In the genomic region with DNA sequence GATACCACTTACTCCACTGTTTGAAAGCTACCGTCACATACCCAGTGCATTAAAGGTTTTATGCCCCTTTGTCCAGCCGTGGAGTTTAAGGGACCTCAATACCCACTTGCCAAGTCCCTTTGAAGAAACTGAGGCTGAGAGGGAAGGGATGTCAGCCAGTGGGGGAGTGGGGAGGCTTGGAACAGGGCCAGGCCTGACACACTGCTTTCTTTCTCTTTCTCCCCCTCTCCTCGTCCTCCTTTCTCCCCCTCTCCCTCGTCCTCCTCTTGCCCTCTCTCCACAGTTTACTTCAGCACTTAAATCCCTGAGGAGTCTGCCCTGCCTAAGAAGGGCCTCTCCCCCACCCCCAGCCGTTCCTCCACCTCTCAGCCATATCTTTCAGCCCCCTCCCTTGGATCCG, we compare ENCODE assay signal across 8 mouse cellular contexts. TPM values are rescaled to one million over a fixed set of nuclear protein-coding genes. Genes with fewer than 3 reads are reported as not detected.
A peak's percentile ranks its signal among the peaks of the same experiment; 100 is the strongest.
DNase-seq lines count a peak whose midpoint lies in the region; ATAC-seq and TF ChIP-seq lines count a peak whose summit lies in the region.

No protein-coding gene starts in this region.

- H3K9me3 ChIP-seq in kidney, embryonic 14.5 days (ENCODE audit: control insufficient read depth, low read length): no peaks in the 10 kb centered on the region
- no peaks in the 10 kb centered on the region for H3K9me3 ChIP-seq in hindbrain, embryonic 14.5 days (ENCODE audit: control insufficient read depth, low read length)
- H3K9me3 ChIP-seq in midbrain, embryonic 16.5 days (replicated peaks; ENCODE audit: control insufficient read depth, low read length, poor library complexity, severe bottlenecking): no peaks in the 10 kb centered on the region

- no peak overlapping the region for H3K27ac ChIP-seq in kidney, embryonic 14.5 days (ENCODE audit: low read depth, low read length)
- no peak overlapping the region for H3K27ac ChIP-seq in embryonic fibroblast, embryonic 13.5 days (ENCODE audit: insufficient read depth, low read length)
- H3K27ac ChIP-seq in hindbrain, embryonic 14.5 days: no peak overlapping the region
- no peak overlapping the region for H3K27ac ChIP-seq in midbrain, embryonic 16.5 days (ENCODE audit: low read length)

- TF ChIP-seq POLR2A in embryonic fibroblast, embryonic 13.5 days (IDR thresholded peaks at IDR 0.05; ENCODE audit: low read depth, low read length): no peak

- no peaks in the 10 kb centered on the region for H3K27me3 ChIP-seq in kidney, embryonic 14.5 days (ENCODE audit: control insufficient read depth, insufficient read depth, low read length)
- H3K27me3 ChIP-seq in hindbrain, embryonic 14.5 days (ENCODE audit: control insufficient read depth, insufficient read depth, low read length): no peaks in the 10 kb centered on the region
- no peaks in the 10 kb centered on the region for H3K27me3 ChIP-seq in midbrain, embryonic 16.5 days (ENCODE audit: control insufficient read depth, insufficient read depth, low read depth, low read length)

- peaks cover 24% of the 10 kb centered on the region for H3K4me1 ChIP-seq in kidney, embryonic 14.5 days (ENCODE audit: control insufficient read depth, insufficient read depth, low read length)
- H3K4me1 ChIP-seq in embryonic fibroblast, embryonic 13.5 days (ENCODE audit: control insufficient read depth, insufficient read depth, low read length): peaks cover 2% of the 10 kb centered on the region; the same call in 1 of the 2 replicates
- H3K4me1 ChIP-seq in hindbrain, embryonic 14.5 days (replicated peaks; ENCODE audit: control insufficient read depth, insufficient read depth, low read length): peaks cover 23% of the 10 kb centered on the region
- H3K4me1 ChIP-seq in midbrain, embryonic 16.5 days (ENCODE audit: control insufficient read depth, insufficient read depth, low read length): peaks cover 32% of the 10 kb centered on the region

- peaks cover 33% of the 10 kb centered on the region for H3K36me3 ChIP-seq in kidney, embryonic 14.5 days (ENCODE audit: control insufficient read depth, insufficient read depth, low read length)
- H3K36me3 ChIP-seq in hindbrain, embryonic 14.5 days (replicated peaks; ENCODE audit: control insufficient read depth, insufficient read depth): peaks cover 28% of the 10 kb centered on the region
- peaks cover 8% of the 10 kb centered on the region; the same call in 1 of the 2 replicates for H3K36me3 ChIP-seq in midbrain, embryonic 16.5 days (ENCODE audit: control insufficient read depth, insufficient read depth, low read length)

- H3K9ac ChIP-seq in kidney, embryonic 14.5 days (ENCODE audit: low read depth, low read length): peak overlapping the region; percentile 99; the same call in 1 of the 2 replicates
- H3K9ac ChIP-seq in hindbrain, embryonic 14.5 days: peak overlapping the region; percentile 98; the same call in 1 of the 2 replicates
- no peak overlapping the region for H3K9ac ChIP-seq in midbrain, embryonic 16.5 days (ENCODE audit: low read depth, low read length)

- H3K4me2 ChIP-seq in kidney, embryonic 14.5 days (replicated peaks; ENCODE audit: low read depth, low read length): peak overlapping the region; percentile 95; the same call in 1 of the 2 replicates
- peak overlapping the region; percentile 98; the same call in 1 of the 2 replicates for H3K4me2 ChIP-seq in hindbrain, embryonic 14.5 days (replicated peaks)
- peak overlapping the region; percentile 85 for H3K4me2 ChIP-seq in midbrain, embryonic 16.5 days (ENCODE audit: low read length)

- H3K4me3 ChIP-seq in kidney, embryonic 14.5 days (ENCODE audit: low read length): no peak overlapping the region
- H3K4me3 ChIP-seq in embryonic fibroblast, embryonic 13.5 days (ENCODE audit: insufficient read depth, low read length): peak overlapping the region; percentile 98; the same call in 1 of the 2 replicates
- peak overlapping the region; percentile 77; the same call in 1 of the 2 replicates for H3K4me3 ChIP-seq in hindbrain, embryonic 14.5 days (replicated peaks; ENCODE audit: low read length)
- H3K4me3 ChIP-seq in midbrain, embryonic 16.5 days (ENCODE audit: low read depth, low read length): no peak overlapping the region

- TF ChIP-seq CTCF in embryonic fibroblast, embryonic 13.5 days (IDR thresholded peaks at IDR 0.05; ENCODE audit: borderline replicate concordance, insufficient read depth, low read length): no peak

- whole genome bisulfite sequencing in kidney, embryonic 14.5 days: 64% methylated on average over 4 of the region's 6 CpGs
- WGBS in hindbrain, embryonic 14.5 days: 56% methylated on average over 6 of the region's 6 CpGs
- WGBS in midbrain, embryonic 16.5 days: 57% methylated on average over 6 of the region's 6 CpGs

- no peak for DNase-seq in kidney, adult 18-20 months
- DNase-seq in hindbrain, embryonic 14.5 days (ENCODE audit: low spot score): no peak
- no peak for DNase-seq in ovary, postnatal 36 days (ENCODE audit: low spot score)
- DNase-seq in kidney, postnatal 14 days: no peak
- no peak for DNase-seq in frontal cortex, postnatal 25 days (ENCODE audit: low spot score in 2 of 2)

- no peak for ATAC-seq in kidney, embryonic 14.5 days (ENCODE audit: low FRiP score, low TSS enrichment)
- no peak for ATAC-seq in hindbrain, embryonic 14.5 days (ENCODE audit: low FRiP score)
- no peak for ATAC-seq in midbrain, embryonic 16.5 days

RNA-seq across cellular contexts. Expression of a gene that starts 2.1 kb away (rescaled TPM):
- polyA plus RNA-seq in kidney, embryonic 14.5 days (2014; fragmentation: Nextera tagmentation; extraction: Ambion mirVana): 57.5 and 86.5 TPM in 2 replicates
- 51.1 and 58.3 TPM in 2 replicates for polyA plus RNA-seq in embryonic fibroblast, embryonic 13.5 days (2011; ENCODE audit: insufficient read length, low read depth, missing spikeins)
- 324 and 368 TPM in 2 replicates for polyA plus RNA-seq in hindbrain, embryonic 14.5 days (2014; fragmentation: Nextera tagmentation; extraction: Ambion mirVana)
- 335 and 438 TPM in 2 replicates for polyA plus RNA-seq in midbrain, embryonic 16.5 days (2015; fragmentation: Nextera tagmentation; extraction: Ambion mirVana)

RNA-seq across cellular contexts. Expression of a gene that starts 4.7 kb away (rescaled TPM):
- polyA plus RNA-seq in kidney, embryonic 14.5 days (2014; fragmentation: Nextera tagmentation; extraction: Ambion mirVana): 6.1 and 8.9 TPM in 2 replicates
- 23.1 and 30.9 TPM in 2 replicates for polyA plus RNA-seq in embryonic fibroblast, embryonic 13.5 days (2011; ENCODE audit: insufficient read length, low read depth, missing spikeins)
- polyA plus RNA-seq in hindbrain, embryonic 14.5 days (2014; fragmentation: Nextera tagmentation; extraction: Ambion mirVana): 9.6 and 10.1 TPM in 2 replicates
- polyA plus RNA-seq in midbrain, embryonic 16.5 days (2015; fragmentation: Nextera tagmentation; extraction: Ambion mirVana): 12.4 TPM in 2 replicates

RNA-seq across cellular contexts. Expression of a gene that starts 19.8 kb away (rescaled TPM):
- 62.2 and 73.8 TPM in 2 replicates for polyA plus RNA-seq in kidney, embryonic 14.5 days (2014; fragmentation: Nextera tagmentation; extraction: Ambion mirVana)
- 14.0 and 17.6 TPM in 2 replicates for polyA plus RNA-seq in embryonic fibroblast, embryonic 13.5 days (2011; ENCODE audit: insufficient read length, low read depth, missing spikeins)
- polyA plus RNA-seq in hindbrain, embryonic 14.5 days (2014; fragmentation: Nextera tagmentation; extraction: Ambion mirVana): 40.3 and 40.7 TPM in 2 replicates
- polyA plus RNA-seq in midbrain, embryonic 16.5 days (2015; fragmentation: Nextera tagmentation; extraction: Ambion mirVana): 41.2 and 44.0 TPM in 2 replicates

RNA-seq across cellular contexts. Expression of a gene that starts 29.8 kb away (rescaled TPM):
- polyA plus RNA-seq in kidney, embryonic 14.5 days (2014; fragmentation: Nextera tagmentation; extraction: Ambion mirVana): 0.23 and 0.41 TPM in 2 replicates
- polyA plus RNA-seq in embryonic fibroblast, embryonic 13.5 days (2011; ENCODE audit: insufficient read length, low read depth, missing spikeins): not detected in 2 replicates
- polyA plus RNA-seq in hindbrain, embryonic 14.5 days (2014; fragmentation: Nextera tagmentation; extraction: Ambion mirVana): 0.43 and 0.52 TPM in 2 replicates
- 0.75 and 1.1 TPM in 2 replicates for polyA plus RNA-seq in midbrain, embryonic 16.5 days (2015; fragmentation: Nextera tagmentation; extraction: Ambion mirVana)

RNA-seq across cellular contexts. Expression of a gene that starts 30.9 kb away (rescaled TPM):
- polyA plus RNA-seq in kidney, embryonic 14.5 days (2014; fragmentation: Nextera tagmentation; extraction: Ambion mirVana): 6.6 and 7.5 TPM in 2 replicates
- 9.7 and 11.2 TPM in 2 replicates for polyA plus RNA-seq in embryonic fibroblast, embryonic 13.5 days (2011; ENCODE audit: insufficient read length, low read depth, missing spikeins)
- polyA plus RNA-seq in hindbrain, embryonic 14.5 days (2014; fragmentation: Nextera tagmentation; extraction: Ambion mirVana): 18.6 and 24.3 TPM in 2 replicates
- 15.7 and 20.4 TPM in 2 replicates for polyA plus RNA-seq in midbrain, embryonic 16.5 days (2015; fragmentation: Nextera tagmentation; extraction: Ambion mirVana)

Comparison
In these comparisons a context has a peak if more than half of its experiments do, and no peak if none do; other contexts are left out.
1. H3K4me3 ChIP-seq: peak in embryonic fibroblast, embryonic 13.5 days (single experiment) and hindbrain, embryonic 14.5 days (single experiment); none in kidney, embryonic 14.5 days (single experiment) and midbrain, embryonic 16.5 days (single experiment).
2. Peak in every context shown above with its lines, with median percentiles within 50 percentile points of each other: H3K4me2 ChIP-seq.